Mouse (Mus musculus) layer of hippocampus, adult 9-11 months (tissue): ENCODE measurements around the gene Nhlrc1.

Experiments
- DNase-seq: peaks from one replicate; pipeline ENCODE4 v3.0.0; 2022

Nhlrc1 gene

GRCm38 (mm10) chr13:46999498-46999897, 15.2 kb downstream of the Nhlrc1 start:
- no peak for DNase-seq

GRCm38 (mm10) chr13:46997355-46997754, 17.3 kb downstream of the Nhlrc1 start:
- DNase-seq = no peak

GRCm38 (mm10) chr13:46993274-46993551, 21.4 kb downstream of the Nhlrc1 start:
- no peak for DNase-seq

- no peak for DNase-seq
These were observed 22.0 kb downstream of the Nhlrc1 start for GRCm38 (mm10) chr13:46992516-46993273.

GRCm38 (mm10) chr13:46990376-46991011, 24.2 kb downstream of the Nhlrc1 start:
- no peak for DNase-seq

GRCm38 (mm10) chr13:46987941-46988340, 26.7 kb downstream of the Nhlrc1 start:
- DNase-seq = no peak

- DNase-seq = no peak
These were observed 28.4 kb downstream of the Nhlrc1 start for GRCm38 (mm10) chr13:46986208-46986607.

- no peak for DNase-seq
These were observed 30.8 kb downstream of the Nhlrc1 start for GRCm38 (mm10) chr13:46983878-46984277.

- no peak for DNase-seq
These were observed 34.7 kb downstream of the Nhlrc1 start for GRCm38 (mm10) chr13:46979836-46980490.

GRCm38 (mm10) chr13:46976532-46976931, 38.1 kb downstream of the Nhlrc1 start:
- no peak for DNase-seq

- DNase-seq = no peak
These were observed 38.7 kb downstream of the Nhlrc1 start for GRCm38 (mm10) chr13:46975930-46976329.

GRCm38 (mm10) chr13:46975031-46975551, 39.6 kb downstream of the Nhlrc1 start:
- DNase-seq = peak; percentile 4

GRCm38 (mm10) chr13:46970286-46970945, 44.2 kb downstream of the Nhlrc1 start:
- DNase-seq = no peak

- DNase-seq = no peak
These were observed 46.0 kb downstream of the Nhlrc1 start for GRCm38 (mm10) chr13:46968626-46969025.

GRCm38 (mm10) chr13:46967308-46967707, 47.3 kb downstream of the Nhlrc1 start:
- DNase-seq = no peak
